Mouse (Mus musculus) adrenal gland, adult 18-20 months (tissue): ENCODE measurements around the gene Eef1b2. TPM values are rescaled to one million over a fixed set of nuclear protein-coding genes. Genes with fewer than 3 reads are reported as not detected.
"Not testable (repeated sequence)": the region's sequence is repeated elsewhere in the genome, so short reads cannot be mapped to it uniquely, and the experiment has no call there.

Source experiments
- DNase-seq, 2 experiments: peaks; one replicate each; pipeline ENCODE4 v3.0.0; 2021 to 2022; ENCODE audit warnings: low spot score in 2 of 2
- long read RNA-seq, 2 experiments: library from polyadenylated mRNA; stranded (forward); transcript quantifications; one replicate each; pipeline ENCODE4 v2.0.0; 2021
- total RNA-seq, 2 experiments: library from RNA; stranded (reverse); gene quantifications; 1 replicate in 1 of 2; 2 replicates in 1 of 2; pipeline ENCODE4 v1.2.3; 2021

The Eef1b2 gene
- total RNA-seq: 100 to 1,000 TPM; 584 to 627 TPM
- long read RNA-seq, experiment 1, transcript Eef1b2-204 (6 exons, 1,939 nt): major isoform, 29 of 32 reads
- long read RNA-seq, experiment 1, partial matches to known transcripts: 1 of 32 reads
- long read RNA-seq, experiment 1, other reads (novel, unspliced or antisense): 2 of 32 reads
- long read RNA-seq, experiment 2, transcript Eef1b2-204 (6 exons, 1,939 nt): major isoform, 158 of 167 reads
- long read RNA-seq, experiment 2, partial matches to known transcripts: 4 of 167 reads
- long read RNA-seq, experiment 2, other reads (novel, unspliced or antisense): 3 of 167 reads

DNA sequence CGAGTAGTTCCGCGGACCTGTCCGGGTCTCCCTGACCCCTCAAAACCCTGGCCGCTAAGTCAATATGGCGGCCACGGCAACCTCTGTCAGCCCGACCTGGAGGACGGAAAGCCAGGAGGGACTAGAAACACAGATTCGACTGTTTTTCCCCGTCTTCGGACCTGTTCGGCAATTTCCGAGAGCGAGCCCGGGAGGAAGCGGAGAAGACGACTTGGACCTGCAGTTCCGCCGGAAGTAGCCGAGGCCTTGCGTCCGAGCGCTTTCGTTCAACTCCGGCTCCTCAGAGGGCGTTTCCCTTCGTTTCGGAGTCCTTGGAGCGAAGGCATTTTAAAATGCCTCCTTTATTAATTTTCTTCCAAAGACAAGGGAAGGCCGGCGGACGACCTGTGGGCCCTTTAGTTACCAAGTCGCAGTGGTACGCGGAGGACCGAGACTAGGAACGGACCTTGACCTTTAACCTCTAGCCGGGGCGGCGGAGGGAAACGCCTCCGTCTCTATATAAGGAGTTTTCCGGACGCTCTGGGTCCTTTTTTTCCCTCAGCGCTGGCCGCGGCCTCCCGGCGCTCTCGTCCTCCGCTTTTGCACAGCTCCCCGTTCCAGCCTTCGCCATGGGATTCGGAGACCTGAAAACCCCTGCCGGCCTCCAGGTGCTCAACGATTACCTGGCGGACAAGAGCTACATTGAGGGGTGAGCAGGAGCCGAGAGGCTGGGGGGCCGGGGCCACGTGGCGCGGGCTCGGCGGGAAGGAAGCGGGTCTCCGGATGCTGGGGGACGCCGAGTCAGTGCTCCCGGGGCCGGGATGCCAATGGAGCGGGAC is at the start of gene Eef1b2, which contains the start of gene Ndufs1:
Gene Eef1b2 (plus strand): TSS at position 222 of the 818 bp plus-strand sequence.
Gene Ndufs1 (minus strand): TSS at position 230 of the 818 bp plus-strand sequence.
- peak; percentile 93 to 95 for DNase-seq

DNA sequence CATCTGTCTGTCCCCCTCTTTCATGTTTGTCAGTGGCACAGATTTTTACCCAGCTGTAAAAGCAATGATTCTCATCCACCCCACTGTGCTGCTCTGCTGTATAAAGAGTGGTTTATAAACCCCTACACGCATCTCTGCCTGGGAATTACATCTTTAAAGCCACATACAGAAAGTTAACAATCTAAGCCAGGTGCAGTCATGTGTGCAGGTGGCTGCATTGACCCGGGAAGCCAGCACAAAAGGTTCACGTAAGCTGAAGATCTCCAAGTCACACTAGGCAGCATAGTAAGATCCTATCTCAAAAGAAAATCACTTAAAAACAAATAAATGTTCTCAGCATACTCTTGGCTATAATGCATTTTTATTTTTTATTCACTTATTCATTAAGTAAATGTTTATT is 47.4 kb upstream of the Eef1b2 start:
- no peak for DNase-seq

DNA sequence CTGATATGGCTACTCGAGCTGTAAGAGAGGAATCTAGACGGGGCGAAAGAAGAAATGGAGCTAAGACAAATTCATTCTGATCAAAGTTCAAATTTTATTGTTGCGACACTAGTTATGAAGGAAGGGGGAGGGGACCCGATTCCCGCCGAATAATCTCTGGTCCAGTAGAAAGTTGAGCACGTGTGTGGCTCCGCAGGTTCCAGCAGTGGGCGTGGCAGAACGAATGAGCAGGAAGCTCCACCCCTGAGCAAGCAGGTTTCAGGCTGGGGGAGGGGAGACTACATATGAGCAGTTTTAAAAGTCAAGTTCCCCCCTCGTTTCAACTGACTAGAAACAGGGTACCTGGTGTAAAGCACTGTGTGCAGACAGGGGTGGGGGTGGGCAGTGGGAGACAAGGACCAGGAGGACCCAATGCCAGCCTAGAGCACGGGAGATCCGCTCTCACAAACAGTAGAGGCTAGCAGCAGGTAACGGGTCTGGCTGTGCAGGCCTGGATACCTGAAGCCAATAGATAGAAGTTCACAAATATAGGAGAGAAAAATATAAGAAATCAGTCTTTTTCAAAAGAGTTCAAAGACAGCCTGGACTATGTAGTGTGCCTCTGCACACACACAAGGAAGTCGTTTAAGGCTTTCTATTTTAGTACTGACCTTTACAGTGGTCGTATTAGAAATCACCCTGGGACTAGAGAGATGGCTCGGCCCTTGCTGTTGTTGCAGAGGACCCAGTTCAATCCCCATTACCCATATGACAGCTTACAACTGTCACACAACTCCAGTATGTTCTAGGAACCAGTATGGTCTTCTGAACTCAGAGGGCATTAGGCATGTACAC is 46.6 kb upstream of the Eef1b2 start:
- no peak for DNase-seq

GRCm38 (mm10) chr1:63130883-63131282 is 45.7 kb upstream of the Eef1b2 start:
- DNase-seq: no peak

GRCm38 (mm10) chr1:63131766-63132165 is 44.9 kb upstream of the Eef1b2 start:
- DNase-seq: no peak

- no peak for DNase-seq
Observed at GRCm38 (mm10) chr1:63134530-63134929, 42.1 kb upstream of the Eef1b2 start.

GRCm38 (mm10) chr1:63137971-63138370 is 38.7 kb upstream of the Eef1b2 start:
- no peak for DNase-seq

DNA sequence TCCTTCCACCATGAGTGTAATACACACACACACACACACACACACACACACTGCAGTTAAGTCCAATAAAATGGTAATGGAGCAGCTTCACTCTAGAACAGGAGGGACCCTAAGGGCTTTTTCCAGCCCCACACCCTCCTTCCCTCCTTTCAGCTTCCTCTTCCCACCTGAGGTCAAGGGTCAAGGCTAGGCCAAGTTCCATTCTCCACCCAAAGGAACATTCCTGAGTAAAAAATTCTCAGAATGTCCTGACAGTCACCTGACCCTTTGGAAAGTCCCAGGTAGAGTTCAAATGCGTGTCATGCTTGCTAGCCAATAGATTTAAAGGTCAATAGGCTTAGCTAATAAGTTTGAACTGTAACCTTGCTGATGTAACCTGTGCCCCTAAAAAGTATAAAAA is 38.0 kb upstream of the Eef1b2 start:
- DNase-seq: not testable (repeated sequence)

GRCm38 (mm10) chr1:63140231-63140630 is 36.4 kb upstream of the Eef1b2 start:
- DNase-seq: no peak

DNA sequence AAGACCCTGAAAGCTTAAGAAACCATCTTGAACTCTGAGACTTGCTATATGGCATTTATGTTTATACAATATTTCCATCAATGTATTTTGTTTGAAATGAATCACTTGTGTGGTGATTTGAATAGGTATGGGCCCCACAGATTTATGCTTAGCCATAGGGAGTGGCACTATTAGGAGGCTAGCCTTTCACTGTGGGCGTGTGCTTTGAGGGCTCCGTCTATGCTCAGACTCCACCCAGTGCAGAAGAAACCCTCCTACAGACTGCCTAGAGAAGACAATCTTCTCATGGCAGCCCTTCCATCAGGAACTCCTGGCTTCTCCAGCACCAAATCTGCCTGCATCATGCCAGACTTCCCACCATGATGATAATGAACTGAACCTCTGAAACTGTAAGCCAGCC is 8.0 kb upstream of the Eef1b2 start:
- DNase-seq: no peak

DNA sequence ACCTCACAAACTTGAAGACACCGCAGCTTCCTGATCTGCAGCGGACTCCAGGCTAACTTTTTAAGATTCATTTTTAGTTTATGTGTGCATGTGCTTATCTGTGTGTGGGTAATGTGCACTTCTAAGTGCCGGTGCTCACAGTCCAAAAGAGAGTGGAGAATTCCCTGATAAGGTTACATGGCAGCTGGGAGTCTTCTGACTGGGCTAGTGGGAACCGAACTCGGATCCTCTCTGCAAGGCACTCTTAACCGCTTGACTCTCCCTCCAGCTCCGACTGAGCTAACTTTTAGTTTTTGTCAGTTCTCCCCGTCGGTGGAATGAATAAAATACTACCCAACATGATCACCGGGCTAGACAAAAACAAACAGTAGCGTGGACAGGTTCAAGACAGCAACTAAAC is 772 bp upstream of the Eef1b2 start:
- no peak for DNase-seq

- no peak for DNase-seq
Observed at GRCm38 (mm10) chr1:63176259-63176603, 394 bp upstream of the Eef1b2 start.

DNA sequence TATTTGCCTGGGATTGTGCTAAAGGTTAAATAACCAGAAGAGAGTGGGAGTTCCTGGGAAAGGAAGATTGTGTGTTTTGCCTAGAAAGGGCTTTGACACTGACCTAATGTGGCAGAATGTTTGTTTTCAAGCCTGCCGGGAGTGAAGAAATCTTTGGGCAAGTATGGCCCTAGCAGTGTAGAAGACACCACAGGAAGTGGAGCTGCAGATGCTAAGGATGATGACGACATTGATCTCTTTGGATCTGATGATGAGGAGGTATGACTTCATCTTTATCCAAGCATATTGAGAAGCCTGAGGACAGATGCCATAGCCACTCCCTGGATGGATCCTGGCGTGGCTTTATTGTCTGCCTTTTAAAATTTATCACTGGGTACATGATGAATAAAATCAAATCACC is 1.7 kb downstream of the Eef1b2 start:
- DNase-seq: no peak

DNA sequence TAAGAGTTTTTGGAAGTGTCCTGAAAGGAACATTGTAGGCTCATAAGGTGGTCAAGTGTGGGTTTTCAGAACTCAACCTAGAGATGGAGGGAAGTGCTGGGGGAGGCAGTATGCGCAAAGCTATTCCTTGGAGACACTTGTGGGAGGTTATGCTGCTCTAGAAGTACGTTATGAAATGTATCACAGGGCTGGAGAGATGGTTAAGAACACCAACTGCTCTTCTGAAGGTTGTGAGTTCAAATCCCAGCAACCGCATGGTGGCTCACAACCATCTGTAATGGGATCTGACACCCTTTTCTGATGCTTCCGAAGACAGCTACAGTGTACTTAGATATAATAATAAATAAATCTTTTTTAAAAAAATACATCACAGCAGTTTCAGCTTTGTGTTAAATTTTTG is 3.5 kb downstream of the Eef1b2 start:
- DNase-seq: no peak

GRCm38 (mm10) chr1:63180575-63180974 is 4.0 kb downstream of the Eef1b2 start:
- not testable (repeated sequence) for DNase-seq

GRCm38 (mm10) chr1:63181019-63181418 is 4.4 kb downstream of the Eef1b2 start:
- peak; percentile 85 to 87 for DNase-seq

DNA sequence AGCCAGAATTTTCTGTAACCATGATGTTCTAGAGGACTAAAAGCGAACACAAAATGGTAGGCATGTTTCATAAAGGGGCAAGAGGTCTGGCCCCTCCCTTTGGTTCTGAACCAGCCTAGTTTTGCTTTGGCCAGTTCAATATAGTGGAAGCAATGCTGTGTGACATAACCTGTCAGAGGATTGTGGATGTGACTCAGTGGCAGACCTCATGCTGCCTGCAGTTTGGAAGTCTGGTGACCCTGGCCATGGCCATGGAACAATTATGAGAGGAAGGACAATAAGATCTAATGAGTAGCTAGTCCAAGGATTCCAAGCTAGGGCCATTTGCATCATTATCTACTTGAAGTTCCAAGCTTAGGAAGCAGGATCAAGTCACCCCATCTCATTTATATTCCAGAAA is 4.9 kb downstream of the Eef1b2 start:
- no peak for DNase-seq

GRCm38 (mm10) chr1:63182212-63182611 is 5.6 kb downstream of the Eef1b2 start:
- peak; percentile 35 to 49 for DNase-seq

GRCm38 (mm10) chr1:63182636-63183270 is 6.1 kb downstream of the Eef1b2 start:
- DNase-seq: peak; percentile 41 to 54

- DNase-seq: not testable (repeated sequence)
Observed at GRCm38 (mm10) chr1:63185430-63185829, 8.8 kb downstream of the Eef1b2 start.

GRCm38 (mm10) chr1:63188536-63188935 is 11.9 kb downstream of the Eef1b2 start:
- no peak for DNase-seq
